Mouse (Mus musculus) thymus, adult 18-20 months (tissue): ENCODE data around the gene Fbf1.
A peak's percentile ranks its signal among the peaks of the same experiment; 100 is the strongest.

Source experiments
- DNase-seq, 2 experiments: peaks; one replicate each; pipeline ENCODE4 v3.0.0; 2022; ENCODE audit warnings: mixed read lengths in 2 of 2

Gene Fbf1

DNA sequence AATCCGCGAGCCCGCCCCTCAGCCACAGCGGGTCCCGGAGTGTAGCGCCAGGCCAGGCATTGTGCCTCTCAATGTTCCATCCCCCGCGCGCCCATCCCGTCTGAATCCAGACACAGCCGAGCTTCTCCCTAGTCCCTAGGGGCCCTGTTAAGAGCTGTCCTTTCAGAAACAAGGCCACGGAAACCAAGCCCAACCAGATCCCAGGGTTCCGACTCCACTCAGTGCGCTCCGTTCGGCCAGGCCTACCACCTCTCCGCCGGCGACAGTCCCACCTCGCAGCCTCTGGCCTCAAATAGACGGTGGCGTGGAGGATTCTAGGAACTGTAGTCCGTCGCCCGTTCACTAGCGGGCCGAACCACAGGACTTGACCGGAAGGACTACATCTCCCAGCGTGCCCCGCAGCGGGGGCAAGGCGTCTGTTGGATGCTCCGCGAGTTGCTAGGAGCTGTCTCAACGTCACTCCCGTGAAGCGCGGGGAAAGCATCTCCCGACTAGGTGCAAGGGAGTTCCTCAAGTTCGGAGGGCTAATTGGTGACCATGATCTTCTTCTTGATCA lies at the start of gene Fbf1:
Fbf1 (minus strand) TSS at position 283 of the 556 bp plus-strand sequence.
- peak; percentile 90 to 91 for DNase-seq

DNA sequence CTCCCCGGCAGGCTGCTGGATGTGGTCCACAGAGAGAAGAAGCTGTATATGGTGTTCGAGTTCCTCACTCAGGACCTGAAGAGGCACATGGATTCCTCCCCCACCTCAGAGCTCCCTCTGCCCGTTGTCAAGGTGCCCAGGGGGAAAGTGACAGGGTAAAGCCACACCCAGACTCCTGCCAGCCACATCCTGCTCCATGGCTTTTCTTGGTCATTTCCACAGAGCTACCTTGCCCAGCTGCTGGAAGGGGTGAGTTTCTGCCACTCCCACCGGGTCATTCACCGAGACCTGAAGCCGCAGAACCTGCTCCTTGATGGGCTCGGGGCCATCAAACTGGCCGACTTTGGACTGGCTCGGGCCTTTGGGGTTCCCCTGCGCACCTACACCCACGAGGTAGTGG lies 48.6 kb upstream of the Fbf1 start:
- DNase-seq: no peak

DNA sequence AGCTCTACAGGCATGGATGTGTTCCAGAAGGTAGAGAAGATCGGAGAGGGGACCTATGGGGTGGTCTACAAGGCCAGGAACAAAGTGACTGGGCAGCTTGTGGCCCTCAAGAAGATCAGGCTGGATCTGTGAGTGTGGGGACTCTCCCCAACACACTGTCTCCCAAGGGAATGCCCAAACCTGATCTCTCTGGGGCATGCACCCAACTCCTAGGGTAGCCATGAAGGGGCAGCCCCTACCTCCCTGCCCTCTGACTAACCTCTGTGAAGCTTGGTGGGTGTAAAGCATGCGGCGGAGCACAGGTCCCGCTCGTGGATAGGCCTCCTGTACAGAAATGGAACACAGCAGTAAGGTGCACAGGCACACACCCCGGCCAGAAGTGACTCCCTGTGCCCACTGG lies 48.0 kb upstream of the Fbf1 start:
- DNase-seq: no peak

DNA sequence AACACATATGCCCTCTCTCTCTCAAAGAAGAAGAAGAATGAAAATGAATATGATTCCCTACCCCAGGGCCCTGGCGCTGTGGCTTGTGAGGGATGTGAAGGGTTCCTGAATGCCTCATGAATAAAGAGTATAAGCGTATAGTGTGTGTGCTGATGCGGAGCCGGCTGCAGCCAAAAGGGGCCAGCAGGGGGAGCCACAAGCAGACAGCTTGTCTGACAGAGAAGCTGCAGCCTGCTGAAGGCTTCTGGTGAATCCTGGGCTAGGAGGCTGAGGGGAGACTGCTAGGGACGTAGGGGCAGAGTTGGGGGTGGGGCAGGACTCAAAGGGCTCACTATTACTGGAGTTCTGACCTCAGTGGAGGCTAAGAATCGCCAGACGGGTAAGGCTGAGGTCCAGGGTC lies 47.2 kb upstream of the Fbf1 start:
- DNase-seq: no peak

DNA sequence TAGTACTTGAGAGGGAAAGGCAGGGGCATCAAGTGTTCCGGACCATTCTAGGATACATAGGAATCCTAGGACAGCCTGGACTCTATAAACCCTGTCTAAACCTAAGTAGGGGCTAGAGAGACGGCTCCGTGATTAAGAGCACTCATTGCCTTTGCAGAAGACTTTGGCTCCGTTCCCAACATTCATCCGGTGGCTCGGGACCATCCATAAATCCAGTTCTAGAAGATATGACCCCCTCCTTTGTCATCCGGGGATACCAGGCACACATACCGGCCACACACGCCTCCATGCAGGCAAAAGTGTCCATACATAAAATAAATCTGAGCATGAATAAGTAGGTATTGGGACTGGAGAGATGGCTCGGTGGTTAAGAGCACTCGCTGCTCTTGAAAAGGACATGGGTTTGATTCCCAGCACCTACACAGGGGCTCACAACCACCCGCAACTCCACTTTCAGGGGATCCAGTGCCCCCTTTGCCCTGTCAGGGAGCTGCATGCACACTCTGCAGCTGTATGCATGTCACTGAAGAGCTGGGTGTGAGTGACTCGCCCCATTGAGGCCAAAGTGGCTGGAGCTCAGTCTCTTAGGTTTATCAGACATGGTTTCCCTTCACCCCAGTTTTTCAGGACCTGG lies 46.0 kb upstream of the Fbf1 start:
- DNase-seq: no peak

DNA sequence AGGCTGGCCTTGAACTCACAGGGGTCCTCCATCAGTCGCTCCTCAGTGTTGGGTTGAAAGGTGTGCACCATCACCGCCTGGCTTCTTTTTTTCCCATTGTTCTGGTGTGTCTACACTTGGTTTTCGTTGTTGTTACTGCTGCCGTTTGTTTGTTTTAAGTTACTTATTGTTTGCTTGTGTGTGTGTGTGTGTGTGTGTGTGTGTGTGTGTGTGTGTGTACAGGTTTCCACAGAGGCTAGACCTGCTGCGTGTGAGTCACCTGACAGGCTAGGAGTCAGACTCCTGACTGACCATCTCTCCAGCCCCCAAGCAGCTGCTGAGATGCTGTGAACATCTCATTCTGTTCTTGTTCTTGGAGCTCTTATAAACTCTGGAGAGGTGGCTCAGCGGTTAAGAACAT lies 44.9 kb upstream of the Fbf1 start:
- no peak for DNase-seq

DNA sequence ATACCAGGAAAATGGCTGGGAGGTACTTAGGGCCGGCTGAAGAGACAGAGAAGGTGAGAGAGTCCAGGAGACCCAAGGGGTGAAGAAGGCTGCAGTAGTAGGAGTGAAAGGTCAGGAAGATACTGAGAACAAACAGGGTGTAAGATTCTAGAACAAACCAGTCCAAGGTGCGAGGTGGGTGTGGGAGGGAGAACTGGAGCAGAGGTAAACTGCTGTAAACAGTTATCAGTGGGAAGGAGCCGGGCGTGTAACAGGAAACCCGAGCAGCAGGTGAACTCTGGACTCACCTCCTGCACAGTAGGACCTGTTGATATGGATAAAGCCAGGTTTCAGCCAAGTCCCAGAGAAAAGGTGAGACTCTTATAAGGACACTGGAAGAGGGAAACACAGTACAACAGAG lies 42.7 kb upstream of the Fbf1 start:
- DNase-seq: no peak

DNA sequence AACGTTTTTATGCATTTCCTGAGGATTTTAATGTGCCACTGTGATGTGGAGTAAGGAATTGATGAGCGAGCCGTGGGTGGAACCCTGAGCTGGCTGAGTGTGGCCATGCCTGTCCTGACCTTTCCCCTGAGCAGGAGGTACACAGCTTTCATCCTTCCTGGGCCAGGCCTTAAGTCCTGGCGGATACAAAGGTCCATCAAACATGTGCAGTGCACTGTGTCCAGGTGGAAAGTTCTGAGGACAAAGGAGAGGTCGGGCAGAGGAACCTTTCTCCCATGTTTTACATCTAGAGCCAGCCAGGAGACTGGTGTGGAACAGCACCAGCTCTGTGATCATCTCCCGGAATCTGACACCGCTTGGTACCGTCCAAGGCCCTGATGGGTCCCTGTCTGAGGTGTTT lies 41.3 kb upstream of the Fbf1 start:
- no peak for DNase-seq

DNA sequence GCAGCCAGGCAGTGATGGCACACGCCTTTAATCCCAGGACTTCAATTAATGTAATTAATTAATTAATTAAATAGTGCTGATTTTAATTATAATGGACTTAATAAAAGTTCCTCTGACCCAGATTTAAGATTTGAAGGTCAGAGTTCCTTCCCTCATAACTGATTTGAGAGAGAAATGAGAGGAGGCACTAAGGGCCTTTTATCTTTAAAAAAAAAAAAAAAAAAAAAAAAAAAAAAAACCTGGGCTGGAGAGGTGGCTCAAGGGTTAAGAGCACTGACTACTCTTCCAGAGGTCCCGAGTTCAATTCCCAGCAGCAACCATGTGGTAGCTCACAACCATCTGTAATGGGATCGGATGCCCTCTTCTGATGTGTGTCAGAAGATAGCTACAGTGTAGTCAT lies 40.7 kb upstream of the Fbf1 start:
- no peak for DNase-seq

DNA sequence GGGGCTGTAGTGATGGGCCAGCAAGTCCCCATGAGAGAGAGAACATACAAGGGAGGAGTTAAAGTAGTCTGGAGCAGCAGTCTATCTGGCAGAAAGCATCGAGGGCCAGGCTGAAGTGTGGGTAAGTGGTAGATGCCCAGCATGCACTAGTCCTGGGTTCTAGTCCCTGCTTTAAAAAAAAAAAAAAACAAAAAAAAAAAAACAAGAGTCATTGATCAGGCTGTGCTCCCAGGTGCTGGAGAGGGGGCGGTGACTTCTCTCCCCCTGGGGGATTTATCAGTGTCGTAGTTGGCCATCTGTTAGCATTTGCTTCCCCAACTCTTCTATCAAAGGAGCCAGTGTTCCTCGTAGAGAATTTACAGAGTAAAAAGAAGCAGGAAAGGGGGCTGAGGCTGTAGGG lies 38.7 kb upstream of the Fbf1 start:
- no peak for DNase-seq

DNA sequence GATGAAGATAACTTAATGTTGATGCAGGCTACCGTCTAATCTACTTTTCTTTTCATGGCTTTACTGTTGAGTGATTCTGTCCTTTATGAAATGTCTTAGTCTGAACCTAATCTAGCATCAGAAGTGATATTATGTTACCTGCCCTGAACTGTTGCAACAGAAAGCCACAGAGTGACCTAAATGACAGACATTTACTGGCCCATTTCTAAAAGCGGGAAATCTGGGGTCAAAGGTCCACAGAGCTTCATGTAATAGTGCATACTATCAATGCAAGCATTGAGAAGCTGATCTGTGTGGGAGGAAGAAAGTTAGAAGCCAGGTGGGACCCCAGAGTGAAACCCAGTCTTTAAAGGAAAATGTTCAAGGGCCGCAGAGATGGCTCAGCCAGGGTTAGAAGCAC lies 35.2 kb upstream of the Fbf1 start:
- no peak for DNase-seq

DNA sequence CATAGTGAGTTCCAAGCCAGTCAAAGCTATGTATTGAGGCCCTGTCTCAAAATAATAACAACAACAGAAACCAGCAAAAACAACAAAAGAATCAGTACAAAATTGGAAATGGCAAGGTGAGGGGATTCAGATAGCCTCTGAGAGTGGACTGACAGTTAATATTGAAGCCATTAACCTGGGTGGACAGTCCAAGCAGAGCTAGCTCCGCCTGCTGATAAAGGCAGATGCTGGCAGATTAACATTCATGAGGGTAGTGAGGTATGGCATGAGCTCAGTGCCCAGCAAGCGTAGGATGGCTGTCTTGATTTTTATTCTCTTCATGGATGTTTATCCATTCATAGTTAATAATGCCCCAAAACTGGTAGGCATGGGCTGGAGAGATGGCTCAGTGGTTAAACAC lies 33.2 kb upstream of the Fbf1 start:
- DNase-seq: no peak

DNA sequence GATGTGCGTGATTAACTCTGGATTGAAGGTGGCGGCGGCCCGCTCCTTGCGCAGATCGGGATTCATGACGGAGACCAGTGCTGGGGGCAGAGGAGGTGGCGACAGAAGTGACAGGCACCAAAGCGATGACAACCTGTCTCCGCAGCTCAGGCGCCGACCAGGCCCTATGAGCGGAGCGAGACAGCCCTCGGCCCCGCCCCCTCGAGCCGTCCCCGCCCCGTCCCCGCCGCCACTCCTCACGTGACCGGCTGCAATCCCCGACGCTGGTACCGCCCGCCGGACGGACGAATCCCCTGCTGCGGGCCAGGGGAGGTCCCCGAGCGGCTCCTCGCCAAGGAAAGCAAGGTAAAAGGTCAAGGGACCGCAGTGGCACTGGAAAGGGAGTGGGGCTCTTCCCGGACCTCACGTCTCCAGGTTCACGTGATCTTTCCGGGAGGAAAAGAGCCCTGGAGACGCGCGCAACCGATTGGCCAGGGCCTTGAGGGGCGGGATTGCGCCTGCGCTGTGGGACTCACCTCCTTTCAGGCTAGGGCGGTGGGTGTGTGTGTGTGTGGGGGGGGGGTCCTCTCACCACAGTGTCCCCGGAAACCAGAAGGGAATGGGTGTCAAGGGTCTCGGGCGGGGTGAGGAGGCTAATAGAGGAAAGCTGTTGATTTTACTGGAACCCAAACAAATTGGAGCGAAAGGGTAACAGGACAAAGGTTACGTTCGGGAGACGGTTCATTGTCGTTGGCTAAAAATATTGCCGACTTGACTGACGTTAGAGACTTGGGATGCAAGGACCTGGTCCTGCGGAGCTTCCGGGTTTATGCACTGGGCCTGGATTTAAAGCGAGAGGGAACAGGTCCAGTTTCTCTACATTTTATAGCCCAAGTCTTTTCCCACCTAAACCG lies 30.9 kb upstream of the Fbf1 start, which contains the start of the genes Ten1 and Acox1:
Ten1 (plus strand) TSS at position 217 of the 893 bp plus-strand sequence.
Acox1 (minus strand) TSS at position 407 of the 893 bp plus-strand sequence.
- DNase-seq: peak; percentile 90 to 95

DNA sequence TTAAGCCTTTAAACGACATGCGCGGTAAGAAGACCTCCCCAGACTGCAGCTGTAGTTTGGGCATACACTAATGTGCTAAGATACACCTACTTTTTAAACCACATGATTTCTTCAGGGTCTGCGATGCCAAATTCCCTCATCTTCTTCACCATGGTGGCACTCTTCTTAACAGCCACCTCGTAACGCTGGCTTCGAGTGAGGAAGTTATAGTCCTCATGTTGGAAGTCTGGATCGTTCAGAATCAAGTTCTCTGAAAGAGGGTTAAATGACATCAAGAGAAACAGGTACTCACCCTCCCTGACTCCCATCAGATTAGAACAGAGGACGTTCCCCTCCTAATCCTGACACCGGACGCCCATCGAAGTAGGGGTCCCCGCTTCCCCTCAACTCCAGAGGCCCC lies 30.2 kb upstream of the Fbf1 start:
- no peak for DNase-seq

DNA sequence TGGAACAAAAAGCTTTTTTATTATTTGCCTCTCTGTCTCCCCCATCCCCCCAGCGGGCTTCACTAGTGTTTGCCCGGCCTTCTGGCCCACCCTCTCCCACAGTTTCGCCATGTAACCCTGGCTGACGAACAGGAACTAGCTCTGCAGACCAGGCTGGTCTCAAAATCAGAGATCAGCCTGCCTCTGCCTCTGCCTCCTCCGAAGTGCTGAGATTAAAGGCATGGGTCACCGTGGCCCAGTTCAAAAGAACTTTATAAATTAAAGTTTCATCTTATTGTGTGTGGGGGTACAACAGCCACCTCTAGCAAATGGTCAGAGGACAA lies 29.6 kb upstream of the Fbf1 start:
- no peak for DNase-seq

DNA sequence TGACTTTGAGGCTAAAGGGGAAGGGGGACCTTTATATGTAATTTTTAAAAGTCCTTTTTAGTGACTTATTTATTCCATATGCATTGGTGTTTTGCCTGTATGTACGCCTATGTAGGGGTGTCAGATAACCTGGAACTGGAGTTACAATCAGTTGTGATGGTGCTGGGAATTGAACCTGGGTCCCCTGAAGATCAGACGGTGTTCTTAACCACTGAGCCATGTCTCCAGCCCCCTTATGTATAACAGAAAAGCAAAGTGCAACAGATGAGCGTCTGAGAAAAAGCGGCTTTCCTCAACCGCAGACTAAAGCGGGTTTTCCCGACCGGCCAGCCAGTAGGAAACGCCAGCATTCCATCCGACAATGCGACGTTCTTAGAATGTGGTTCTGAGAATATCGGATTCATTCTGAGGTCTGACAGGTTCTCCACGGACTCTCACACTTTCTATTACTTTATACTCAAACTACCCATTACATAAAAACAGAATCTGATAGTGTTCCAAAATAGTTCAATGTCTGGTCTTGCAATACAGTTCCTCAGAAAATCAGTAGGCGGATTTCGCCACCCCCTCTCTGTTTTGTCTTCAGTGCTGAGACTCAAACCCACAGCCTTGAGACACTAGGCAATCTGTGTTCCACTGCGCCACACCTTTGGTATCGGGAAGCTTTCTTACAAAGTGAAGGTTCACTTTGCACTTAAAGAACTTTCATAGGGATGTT lies 29.1 kb upstream of the Fbf1 start:
- DNase-seq: no peak

DNA sequence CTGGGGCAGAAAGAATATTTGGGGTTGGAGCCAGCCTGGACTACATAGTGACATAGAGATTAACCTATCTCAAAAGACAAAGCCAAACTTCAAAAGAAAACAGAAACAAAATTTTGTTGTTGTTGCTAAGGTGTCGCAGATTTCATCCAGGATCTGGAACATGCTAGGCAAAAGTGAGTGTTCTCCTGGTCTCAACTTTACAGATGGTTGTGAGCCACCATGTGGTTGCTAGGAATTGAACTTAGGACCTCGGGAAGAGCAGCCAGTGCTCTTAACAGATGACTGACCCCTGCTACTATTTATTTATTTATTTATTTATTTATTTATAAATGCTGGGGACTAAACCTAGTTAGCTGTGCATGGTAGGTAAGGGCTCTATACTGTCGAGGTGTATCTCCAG lies 28.4 kb upstream of the Fbf1 start:
- DNase-seq: no peak

DNA sequence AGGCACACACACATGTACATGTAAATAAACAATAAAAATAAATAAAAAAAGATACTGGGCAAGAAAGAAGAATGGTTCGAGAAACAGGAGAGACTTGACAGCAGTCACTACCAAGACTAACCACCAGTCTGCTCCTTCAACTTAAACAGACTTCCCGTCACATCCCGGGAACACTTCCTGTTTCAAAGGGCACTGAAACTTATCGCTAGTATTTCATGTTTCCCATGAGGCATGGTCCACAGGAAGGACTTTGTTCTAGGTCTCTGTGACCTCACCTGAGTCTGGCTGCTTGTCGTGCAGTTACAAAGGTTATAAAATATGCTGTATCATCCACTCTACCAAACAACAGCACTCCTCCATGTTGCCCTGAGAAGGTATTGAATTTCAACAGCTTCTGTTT lies 27.3 kb upstream of the Fbf1 start:
- DNase-seq: no peak

DNA sequence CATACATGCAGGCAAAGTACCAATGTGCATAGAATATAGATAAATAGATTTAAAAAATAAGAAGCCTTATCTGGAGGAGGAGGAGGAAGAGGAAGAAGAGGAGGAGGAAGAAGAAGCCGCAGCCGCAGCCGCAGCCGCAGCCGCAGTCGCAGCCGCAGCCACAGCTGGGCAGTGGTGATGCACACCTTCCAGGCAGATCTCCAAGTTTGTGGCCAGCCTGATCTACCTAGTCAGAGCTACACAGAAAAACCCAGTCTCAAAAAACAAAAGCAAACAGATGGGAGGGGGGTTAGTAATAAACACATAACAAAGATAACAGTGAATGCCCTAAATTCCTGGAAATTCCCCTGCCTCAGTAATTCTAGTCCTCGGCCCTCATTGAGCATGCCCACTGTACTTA lies 26.7 kb upstream of the Fbf1 start:
- DNase-seq: no peak

DNA sequence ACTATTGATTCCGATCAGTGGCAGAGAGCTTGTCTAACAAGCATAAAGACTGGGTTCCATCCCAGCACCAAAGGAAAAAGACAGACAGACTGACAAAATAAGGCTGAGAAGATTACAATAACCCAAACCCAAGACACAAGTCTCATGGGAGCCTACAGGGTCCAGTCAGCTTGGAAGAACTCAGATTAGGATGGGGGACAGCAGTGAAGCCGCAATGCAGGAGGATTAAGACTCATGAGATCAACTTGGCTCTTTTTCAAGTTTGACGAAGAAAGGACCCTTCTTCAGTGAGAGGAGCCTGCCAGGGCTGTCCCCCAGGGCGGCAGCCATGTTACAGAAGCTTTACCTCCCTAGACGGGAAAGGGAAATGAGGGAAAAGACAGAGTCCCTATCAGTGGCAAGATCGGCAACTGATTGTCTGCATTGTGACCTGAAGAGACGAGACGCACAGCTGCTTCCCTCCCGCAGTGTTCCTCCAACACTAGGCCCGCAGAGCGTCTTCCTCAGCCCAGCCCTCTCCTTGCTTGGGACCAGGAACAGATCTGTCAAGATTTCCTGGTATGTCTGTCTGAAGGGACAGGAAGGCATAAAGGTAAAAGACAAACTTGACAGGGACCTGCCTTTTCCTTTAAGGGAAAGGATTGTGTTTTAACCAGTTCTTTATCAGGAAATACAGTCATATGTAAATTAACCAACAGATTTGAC lies 19.4 kb upstream of the Fbf1 start:
- no peak for DNase-seq

DNA sequence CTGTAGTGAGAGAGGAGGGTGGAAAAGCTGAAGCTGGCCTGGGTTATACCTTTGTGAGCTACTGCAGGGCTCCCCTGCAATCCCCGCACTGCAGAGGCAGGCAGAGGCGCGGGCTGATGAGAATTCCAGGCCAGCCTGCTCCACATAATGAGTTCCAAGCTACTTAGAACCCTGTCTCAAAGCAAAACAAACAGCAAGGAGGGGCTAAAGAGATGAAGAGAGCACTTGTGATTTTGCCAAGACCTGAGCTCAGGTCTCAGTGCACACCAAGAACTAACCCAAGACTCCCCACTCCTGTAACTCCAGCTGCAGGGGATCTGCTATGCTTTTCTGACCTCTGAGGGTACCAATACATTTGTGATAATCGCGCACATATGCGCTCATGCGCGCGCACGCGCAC lies 18.4 kb upstream of the Fbf1 start:
- DNase-seq: no peak

DNA sequence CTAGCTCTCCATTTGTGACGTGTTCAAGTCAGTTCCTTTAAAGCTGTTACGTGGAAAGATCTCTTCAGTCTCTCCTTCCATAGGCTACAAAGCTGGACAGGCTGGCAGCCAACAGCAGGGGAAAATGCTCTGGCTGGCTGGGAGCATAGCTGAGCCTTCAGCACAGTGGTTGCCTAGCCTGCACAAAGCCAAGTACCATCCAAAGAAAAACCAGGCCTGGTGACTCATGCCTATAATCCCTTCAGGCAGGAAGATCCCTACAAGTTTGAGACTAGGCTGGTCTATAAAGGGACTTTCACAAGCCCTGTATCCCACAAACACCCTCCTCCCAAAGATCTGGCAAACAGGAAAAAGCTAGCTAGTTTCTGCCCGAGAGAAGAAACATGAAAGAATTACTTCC lies 17.9 kb upstream of the Fbf1 start:
- no peak for DNase-seq
